Mouse (Mus musculus): Measurements from ENCODE around the gene Serpina3c. TPM values are rescaled to one million over a fixed set of nuclear protein-coding genes. Genes with fewer than 3 reads are reported as not detected.

Serpina3c gene
- total and polyA plus RNA-seq, 3 experiments: not detected

GRCm38 (mm10) chr12:104125021-104125560, 28.6 kb downstream of the Serpina3c start:
- in situ Hi-C loops (cut with MboI; ENCODE audit: low pct_ligation_motif_present, low pct_unique_long_range_greater_than_20kb, low sequenced_read_pairs): no loop called here
- no peaks in the 10 kb centered on the region for H3K4me1 ChIP-seq (ENCODE audit: control insufficient read depth in 1 of 2, insufficient read depth in 2 of 2)
- H3K79me2 ChIP-seq (replicated peaks; ENCODE audit: control insufficient read depth, extremely low read depth, insufficient read depth, poor library complexity, severe bottlenecking): no peaks in the 10 kb centered on the region
- dilution Hi-C loops (cut with MboI; ENCODE audit: extremely low pct_ligation_motif_present, extremely low pct_unique_long_range_greater_than_20kb, low sequenced_read_pairs): no loop called here
- H3K4me3 ChIP-seq (replicated peaks in 1 of 3; ENCODE audit: low read depth in 2 of 3, low read length in 2 of 3, poor library complexity in 1 of 3): no peak overlapping the region
- no peak overlapping the region for H3K9ac ChIP-seq (ENCODE audit: insufficient read depth, low read depth)
- H3K27ac ChIP-seq (ENCODE audit: insufficient read depth, low read depth): no peak overlapping the region
- no peak for TF ChIP-seq MAFK (IDR thresholded peaks at IDR 0.05; ENCODE audit: insufficient replicate concordance, low read length)
- no peak for TF ChIP-seq TCF12 (IDR thresholded peaks at IDR 0.05; ENCODE audit: low read depth, low read length)
- no peak for TF ChIP-seq POLR2A (IDR thresholded peaks at IDR 0.05; ENCODE audit: low read depth, low read length)
- no peak for TF ChIP-seq HCFC1 (IDR thresholded peaks at IDR 0.05; ENCODE audit: low read depth, low read length)
- TF ChIP-seq ZNF384 (IDR thresholded peaks at IDR 0.05; ENCODE audit: low read depth, low read length): no peak
- no peak for TF ChIP-seq SIN3A (IDR thresholded peaks at IDR 0.05; ENCODE audit: low read length)
- TF ChIP-seq MXI1 (IDR thresholded peaks at IDR 0.05; ENCODE audit: low read depth, low read length): no peak
- no peak for TF ChIP-seq UBTF (IDR thresholded peaks at IDR 0.05; ENCODE audit: low read depth, low read length)
- TF ChIP-seq ZKSCAN1 (IDR thresholded peaks at IDR 0.05; ENCODE audit: borderline replicate concordance, low read depth, low read length): no peak
- TF ChIP-seq CHD2 (IDR thresholded peaks at IDR 0.05; ENCODE audit: low read length): no peak
- TF ChIP-seq GABPA (IDR thresholded peaks at IDR 0.05; ENCODE audit: insufficient replicate concordance, low read depth, low read length): no peak
- TF ChIP-seq SMC3 (IDR thresholded peaks at IDR 0.05; ENCODE audit: low read depth, low read length): no peak
- no peak for TF ChIP-seq ETS1 (conservative IDR thresholded peaks at IDR 0.05; ENCODE audit: low read depth, low read length)
- TF ChIP-seq RCOR1 (conservative IDR thresholded peaks at IDR 0.05; ENCODE audit: low read depth, low read length): no peak
- no peaks in the 10 kb centered on the region for H3K36me3 ChIP-seq (replicated peaks in 1 of 2; ENCODE audit: control insufficient read depth in 1 of 2, insufficient read depth in 1 of 2, low read length in 1 of 2)
- no peak overlapping the region for H3K4me2 ChIP-seq (ENCODE audit: insufficient read depth, low read depth, poor library complexity, severe bottlenecking)
- no peak for DNase-seq (ENCODE audit: extremely low read depth)
- H3K9me3 ChIP-seq (replicated peaks; ENCODE audit: low read length): no peaks in the 10 kb centered on the region
- H3K27me3 ChIP-seq (replicated peaks): peaks cover 55% of the 10 kb centered on the region

- Histone ChIP-seq H3K36me3 (replicated peaks in 1 of 2; ENCODE audit: control insufficient read depth in 1 of 2, insufficient read depth in 1 of 2, low read length in 1 of 2) (no peaks in the 10 kb centered on the region), H3K27me3 (replicated peaks) (peaks cover 56% of the 10 kb centered on the region), H3K9ac (ENCODE audit: insufficient read depth, low read depth) (no peak overlapping the region), H3K79me2 (replicated peaks; ENCODE audit: control insufficient read depth, extremely low read depth, insufficient read depth, poor library complexity, severe bottlenecking) (no peaks in the 10 kb centered on the region), H3K4me1 (ENCODE audit: control insufficient read depth in 1 of 2, insufficient read depth in 2 of 2) (no peaks in the 10 kb centered on the region), H3K4me3 (replicated peaks in 1 of 3; ENCODE audit: low read depth in 2 of 3, low read length in 2 of 3, poor library complexity in 1 of 3) (no peak overlapping the region), H3K27ac (ENCODE audit: insufficient read depth, low read depth) (no peak overlapping the region), H3K9me3 (replicated peaks; ENCODE audit: low read length) (no peaks in the 10 kb centered on the region), H3K4me2 (ENCODE audit: insufficient read depth, low read depth, poor library complexity, severe bottlenecking) (no peak overlapping the region)
- dilution Hi-C loops (cut with MboI; ENCODE audit: extremely low pct_ligation_motif_present, extremely low pct_unique_long_range_greater_than_20kb, low sequenced_read_pairs) (no loop called here), in situ Hi-C loops (cut with MboI; ENCODE audit: low pct_ligation_motif_present, low pct_unique_long_range_greater_than_20kb, low sequenced_read_pairs) (no loop called here)
- DNase-seq (ENCODE audit: extremely low read depth): no peak
- TF ChIP-seq RCOR1 (conservative IDR thresholded peaks at IDR 0.05; ENCODE audit: low read depth, low read length) (no peak), EP300 (IDR thresholded peaks at IDR 0.05; ENCODE audit: low read length) (no peak), SIN3A (IDR thresholded peaks at IDR 0.05; ENCODE audit: low read length) (no peak), ZNF384 (IDR thresholded peaks at IDR 0.05; ENCODE audit: low read depth, low read length) (no peak)
Measured at GRCm38 (mm10) chr12:104123996-104124395, 29.7 kb downstream of the Serpina3c start.

Data from CH12.LX (cell line).